Mouse (Mus musculus) heart, postnatal 0 days (tissue): Measurements from ENCODE around the gene Xrcc4. TPM values are rescaled to one million over a fixed set of nuclear protein-coding genes. Genes with fewer than 3 reads are reported as not detected.

Source experiments
- ATAC-seq: fragments of 200-750 bp; cut with Nextera tagmentation; 2 replicates; pipeline ENCODE4 v1.8.0; 2017; ENCODE audit warnings: low read depth, moderate number of reproducible peaks, moderate library complexity; ENCODE audit not compliant: insufficient read depth
- DNase-seq: peaks from one replicate; pipeline ENCODE4 v3.0.0-alpha.2; 2016; ENCODE audit warnings: low spot score
- H3K27ac ChIP-seq: fragments of 300-500 bp; sonication (generic); 2 replicates; pipeline ENCODE4 v1.5.1; 2014; ENCODE audit warnings: low read depth, mild to moderate bottlenecking
- H3K27me3 ChIP-seq: fragments of 300-500 bp; sonication (generic); 2 replicates; pipeline ENCODE4 v1.6.1; 2014; ENCODE audit warnings: low read length, mixed read lengths; ENCODE audit not compliant: control insufficient read depth, insufficient read depth
- H3K36me3 ChIP-seq: fragments of 300-500 bp; sonication (generic); replicated peaks from 2 replicates; pipeline ENCODE4 v1.6.1; 2014; ENCODE audit warnings: low read length, mixed read lengths; ENCODE audit not compliant: control insufficient read depth, insufficient read depth
- H3K4me1 ChIP-seq: fragments of 300-500 bp; sonication (generic); 2 replicates; pipeline ENCODE4 v1.6.1; 2014; ENCODE audit warnings: antibody characterized with exemption; ENCODE audit not compliant: control insufficient read depth, insufficient read depth
- H3K4me2 ChIP-seq: fragments of 300-500 bp; sonication (generic); 2 replicates; pipeline ENCODE4 v1.6.1; 2014; ENCODE audit warnings: low read depth, mild to moderate bottlenecking, low read length, moderate library complexity
- H3K4me3 ChIP-seq: fragments of 300-500 bp; sonication (generic); 2 replicates; pipeline ENCODE4 v1.5.1; 2014; ENCODE audit warnings: low read depth, low read length
- H3K9ac ChIP-seq: fragments of 300-500 bp; sonication (generic); replicated peaks from 2 replicates; pipeline ENCODE4 v1.6.1; 2014; ENCODE audit warnings: low read depth, low read length, mixed read lengths
- H3K9me3 ChIP-seq: fragments of 300-500 bp; sonication (generic); replicated peaks from 2 replicates; pipeline ENCODE4 v1.6.1; 2016; ENCODE audit warnings: low read length; ENCODE audit not compliant: control insufficient read depth
- CTCF ChIP-seq: IDR thresholded peaks from 2 replicates; pipeline ENCODE4 v1.5.1; 2016; ENCODE audit warnings: antibody characterized with exemption, control low read depth, low read depth
- EP300 ChIP-seq: IDR thresholded peaks from 2 replicates; pipeline ENCODE4 v1.6.1; 2016; ENCODE audit warnings: antibody characterized with exemption, low read depth
- WGBS: fragments of 180-500 bp; shearing (Covaris S2); extraction: QIAGEN DNeasy Blood & Tissue Kit; methylation state at CpG from one replicate; pipeline ENCODE4 v1.1.7; 2014; 5-methylcytosine and 5-hydroxymethylcytosine counted together
- polyA plus RNA-seq: library from polyadenylated mRNA; unstranded; fragments of >200 nt; fragmentation: Nextera tagmentation; extraction: Ambion mirVana; gene quantifications from 2 replicates; pipeline ENCODE4 v1.2.1, GENCODE M21; 2015
- total RNA-seq: library from RNA; depleted of rRNA; stranded (reverse); fragments of >200 nt; gene quantifications from 2 replicates; pipeline ENCODE4 v1.2.3, GENCODE M21; 2014; ENCODE audit warnings: low replicate concordance

Xrcc4 gene
- total and polyA plus RNA-seq, 2 experiments from 2014 or later, result 10.7 to 18.4 TPM

GRCm38 (mm10) chr13:89812169-89812568 is 277.2 kb downstream of the Xrcc4 start:
- H3K36me3 ChIP-seq, result no peaks in the 10 kb centered on the region
- no peak overlapping the region for H3K27ac ChIP-seq
- TF ChIP-seq CTCF (no peak), EP300 (no peak)
- H3K4me3 ChIP-seq, result no peak overlapping the region
- no peaks in the 10 kb centered on the region for H3K27me3 ChIP-seq
- no peaks in the 10 kb centered on the region for H3K9me3 ChIP-seq
- WGBS, result 78% methylated on average over 2 of the region's 2 CpGs
- H3K9ac ChIP-seq, result no peak overlapping the region
- H3K4me2 ChIP-seq, result no peak overlapping the region
- no peaks in the 10 kb centered on the region for H3K4me1 ChIP-seq
- no peak for ATAC-seq
- DNase-seq, result no peak

GRCm38 (mm10) chr13:89809024-89809423 is 280.4 kb downstream of the Xrcc4 start:
- ATAC-seq (no peak), DNase-seq (no peak)
- Histone ChIP-seq H3K9ac (no peak overlapping the region), H3K27me3 (no peaks in the 10 kb centered on the region), H3K9me3 (no peaks in the 10 kb centered on the region), H3K4me1 (no peaks in the 10 kb centered on the region), H3K4me2 (no peak overlapping the region), H3K36me3 (no peaks in the 10 kb centered on the region), H3K27ac (no peak overlapping the region), H3K4me3 (no peak overlapping the region)
- TF ChIP-seq EP300 (no peak), CTCF (no peak)

GRCm38 (mm10) chr13:89801901-89802300 is 287.5 kb downstream of the Xrcc4 start:
- no peak overlapping the region for H3K4me3 ChIP-seq
- ATAC-seq (no peak), DNase-seq (no peak)
- WGBS, result 82% methylated on average over 2 of the region's 2 CpGs
- no peak overlapping the region for H3K9ac ChIP-seq
- no peaks in the 10 kb centered on the region for H3K27me3 ChIP-seq
- H3K9me3 ChIP-seq, result no peaks in the 10 kb centered on the region
- H3K4me1 ChIP-seq, result no peaks in the 10 kb centered on the region
- no peak overlapping the region for H3K4me2 ChIP-seq
- TF ChIP-seq CTCF, result no peak
- no peak for TF ChIP-seq EP300
- no peaks in the 10 kb centered on the region for H3K36me3 ChIP-seq
- H3K27ac ChIP-seq, result no peak overlapping the region

DNA sequence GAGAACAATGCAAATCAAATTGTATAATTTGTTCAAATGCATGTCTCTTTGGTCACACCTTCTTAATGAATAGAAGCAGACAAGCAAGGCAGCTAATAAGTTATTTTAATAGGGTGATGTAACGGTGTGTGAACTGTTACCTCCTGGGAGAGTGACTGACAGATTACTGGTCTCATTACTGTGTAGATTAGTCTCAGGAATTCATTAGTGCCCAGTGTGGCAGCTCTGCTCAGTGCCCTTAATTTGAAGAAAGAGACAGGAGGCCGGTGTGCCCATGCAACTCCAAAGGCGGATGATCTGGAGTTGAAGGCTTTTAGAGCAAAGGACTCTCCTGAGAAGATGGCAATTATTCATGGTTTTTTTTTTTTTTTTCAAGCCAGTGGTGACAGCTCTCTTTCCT is 291.7 kb downstream of the Xrcc4 start:
- Histone ChIP-seq H3K9ac (no peak overlapping the region), H3K36me3 (no peaks in the 10 kb centered on the region), H3K4me2 (no peak overlapping the region), H3K27me3 (no peaks in the 10 kb centered on the region), H3K27ac (no peak overlapping the region), H3K4me3 (no peak overlapping the region), H3K4me1 (no peaks in the 10 kb centered on the region), H3K9me3 (no peaks in the 10 kb centered on the region)
- ATAC-seq (peak; percentile 60), DNase-seq (peak; percentile 18)
- TF ChIP-seq EP300, result no peak
- TF ChIP-seq CTCF, result no peak
- WGBS, result 51% methylated on average over 3 of the region's 3 CpGs

GRCm38 (mm10) chr13:89791475-89791874 is 297.9 kb downstream of the Xrcc4 start:
- no peak overlapping the region for H3K27ac ChIP-seq
- no peaks in the 10 kb centered on the region for H3K27me3 ChIP-seq
- no peak overlapping the region for H3K4me2 ChIP-seq
- no peaks in the 10 kb centered on the region for H3K4me1 ChIP-seq
- no peaks in the 10 kb centered on the region for H3K9me3 ChIP-seq
- no peak for DNase-seq
- H3K36me3 ChIP-seq, result no peaks in the 10 kb centered on the region
- H3K9ac ChIP-seq, result no peak overlapping the region
- TF ChIP-seq EP300, result no peak
- no peak for TF ChIP-seq CTCF
- ATAC-seq, result no peak
- no peak overlapping the region for H3K4me3 ChIP-seq
- WGBS, result 57% methylated on average over 5 of the region's 5 CpGs

DNA sequence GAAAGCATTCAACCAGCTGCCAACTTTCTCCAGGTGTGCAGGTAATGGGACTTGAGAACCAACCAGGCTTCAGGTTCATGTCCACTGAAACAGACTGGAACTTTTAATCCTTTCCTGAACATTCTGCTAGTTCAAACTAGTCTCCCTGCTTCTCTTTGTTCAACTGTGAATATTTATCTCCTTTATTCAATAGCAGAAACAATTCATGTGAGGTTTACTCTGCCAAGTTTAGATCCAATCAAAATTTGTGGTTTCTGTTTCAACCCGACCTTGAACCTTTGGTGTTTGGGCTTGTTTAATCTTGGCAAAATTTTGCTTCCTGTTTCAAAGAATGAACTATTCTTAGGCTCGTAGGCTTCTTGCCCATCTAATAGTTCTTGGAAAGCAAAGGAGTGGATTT is 306.5 kb downstream of the Xrcc4 start:
- H3K9me3 ChIP-seq, result no peaks in the 10 kb centered on the region
- no peaks in the 10 kb centered on the region for H3K4me1 ChIP-seq
- no peak for TF ChIP-seq CTCF
- TF ChIP-seq EP300, result no peak
- H3K9ac ChIP-seq, result no peak overlapping the region
- no peak for ATAC-seq
- H3K36me3 ChIP-seq, result no peaks in the 10 kb centered on the region
- H3K27me3 ChIP-seq, result no peaks in the 10 kb centered on the region
- no peak overlapping the region for H3K27ac ChIP-seq
- H3K4me2 ChIP-seq, result no peak overlapping the region
- no peak overlapping the region for H3K4me3 ChIP-seq
- no peak for DNase-seq
- 47% methylated on average over 2 of the region's 2 CpGs for WGBS
